Mouse (Mus musculus): ENCODE measurements around the gene Ift22. TPM values are rescaled to one million over a fixed set of nuclear protein-coding genes. Genes with fewer than 3 reads are reported as not detected.

Gene Ift22
- polyA plus RNA-seq, 1 experiment, result 19.6 TPM

DNA sequence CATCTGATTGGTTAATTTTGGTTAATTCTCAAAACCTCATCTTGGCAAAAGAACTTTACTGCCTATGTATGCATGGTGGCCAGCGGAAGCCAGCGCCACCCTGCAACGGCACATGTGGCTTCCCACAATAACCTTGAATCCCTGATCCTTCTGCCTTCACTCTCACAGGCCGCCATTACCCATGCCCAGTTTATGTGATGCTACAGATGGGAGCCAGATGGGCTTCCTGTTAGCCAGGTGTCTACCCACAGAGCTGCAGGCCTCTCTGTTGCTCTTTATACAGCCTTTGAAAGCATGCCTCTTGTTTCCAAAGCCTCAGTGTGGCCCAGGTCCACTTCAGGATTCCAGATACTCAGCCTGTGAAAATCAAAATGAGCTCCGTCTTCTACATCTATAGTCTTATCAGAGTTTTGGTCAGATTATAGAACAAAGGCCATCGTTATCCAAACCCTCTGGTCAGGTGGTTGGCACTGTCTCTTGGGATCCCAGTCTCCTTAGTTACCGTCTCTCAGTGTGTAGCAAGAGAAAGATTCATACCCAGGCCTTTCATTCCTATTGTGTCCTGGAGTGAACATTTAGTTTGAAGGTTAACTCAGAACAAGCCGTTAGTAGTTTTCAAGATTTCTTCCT lies 9.8 kb downstream of the Ift22 start:
- H3ac ChIP-seq (ENCODE audit: control insufficient read depth, insufficient read length), result no peak overlapping the region
- H3K4me3 ChIP-seq, result no peak overlapping the region
- no peaks in the 10 kb centered on the region for H3K79me2 ChIP-seq (ENCODE audit: control insufficient read depth, insufficient read depth)
- no peaks in the 10 kb centered on the region for H3K27me3 ChIP-seq (ENCODE audit: control insufficient read depth, insufficient read depth, insufficient read length)
- H3K4me2 ChIP-seq (ENCODE audit: low read depth), result no peak overlapping the region
- no peak for TF ChIP-seq POLR2AphosphoS2 (IDR thresholded peaks at IDR 0.05; ENCODE audit: insufficient read length, low read depth)
- TF ChIP-seq POLR2A (IDR thresholded peaks at IDR 0.05; ENCODE audit: insufficient read length, low read depth), result no peak
- no peak for TF ChIP-seq REST (IDR thresholded peaks at IDR 0.05; ENCODE audit: insufficient read depth, insufficient read length)
- TF ChIP-seq TCF3 (IDR thresholded peaks at IDR 0.05; ENCODE audit: insufficient read length, low read depth), result no peak
- TF ChIP-seq TCF12 (IDR thresholded peaks at IDR 0.05; ENCODE audit: insufficient read depth, poor library complexity, severe bottlenecking), result no peak
- TF ChIP-seq MYOD1 (IDR thresholded peaks at IDR 0.05; ENCODE audit: control insufficient read depth in 1 of 3, insufficient read length in 2 of 3, low read depth in 2 of 3), result no peak
- no peak for TF ChIP-seq MYOG (IDR thresholded peaks at IDR 0.05; ENCODE audit: control insufficient read depth in 1 of 3, insufficient read depth in 1 of 3, insufficient read length in 2 of 3, low read depth in 2 of 3)
- no peak for TF ChIP-seq CEBPB (IDR thresholded peaks at IDR 0.05; ENCODE audit: insufficient read depth, poor library complexity, severe bottlenecking)
- TF ChIP-seq MAX (IDR thresholded peaks at IDR 0.05; ENCODE audit: low read depth), result no peak
- H3K36me3 ChIP-seq (ENCODE audit: control insufficient read depth, insufficient read depth), result peaks cover 3% of the 10 kb centered on the region

DNA sequence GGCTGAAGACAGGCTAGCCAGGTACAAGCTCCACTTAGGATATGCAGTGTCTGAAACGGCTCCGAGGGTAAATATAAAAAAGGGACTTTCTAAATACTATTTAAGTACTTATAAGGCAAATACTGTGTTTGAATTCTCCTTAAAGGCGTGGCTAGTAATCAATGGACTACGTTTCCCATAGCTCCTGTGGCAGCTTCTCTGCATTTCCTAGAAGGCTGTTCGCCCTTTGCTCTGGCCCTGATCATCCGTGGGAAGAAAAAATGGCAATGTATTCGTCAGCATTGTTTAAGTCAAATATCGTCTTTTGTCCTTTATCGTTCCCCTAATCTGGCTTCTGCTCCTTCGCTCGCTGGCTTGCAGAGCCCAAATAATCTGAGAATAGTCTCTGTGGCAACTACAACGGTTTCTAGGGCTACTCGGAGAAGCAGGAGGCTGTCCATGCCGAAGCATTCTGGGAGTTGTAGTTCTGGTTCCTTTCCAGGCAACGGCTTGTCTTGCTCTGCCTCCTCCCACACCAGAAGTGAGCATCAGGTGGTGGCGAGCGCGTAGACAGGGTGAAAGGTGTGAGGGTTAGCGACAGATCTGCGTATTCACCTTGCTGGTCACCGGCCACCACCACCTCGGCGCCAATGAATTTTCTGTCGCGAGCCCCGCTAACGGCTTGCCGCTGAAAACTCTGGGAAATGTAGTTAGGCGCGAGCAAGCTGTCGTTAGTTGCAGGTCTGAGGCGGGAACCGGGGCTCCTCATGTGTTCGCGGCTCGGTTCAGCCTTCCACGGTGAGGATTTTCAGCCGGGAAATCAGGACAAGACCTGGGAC lies 10.9 kb downstream of the Ift22 start:
- Histone ChIP-seq H3K27me3 (ENCODE audit: control insufficient read depth, insufficient read depth, insufficient read length) (no peaks in the 10 kb centered on the region), H3K79me2 (ENCODE audit: control insufficient read depth, insufficient read depth) (no peaks in the 10 kb centered on the region), H3K4me2 (ENCODE audit: low read depth) (peak overlapping the region; percentile 79), H3K4me3 (peak overlapping the region; percentile 66), H3ac (ENCODE audit: control insufficient read depth, insufficient read length) (peak overlapping the region; percentile 44), H3K36me3 (ENCODE audit: control insufficient read depth, insufficient read depth) (no peaks in the 10 kb centered on the region)
- TF ChIP-seq POLR2A (IDR thresholded peaks at IDR 0.05; ENCODE audit: insufficient read length, low read depth), result peak; percentile 41
- TF ChIP-seq MYOD1 (IDR thresholded peaks at IDR 0.05; ENCODE audit: control insufficient read depth in 1 of 3, insufficient read length in 2 of 3, low read depth in 2 of 3), result no peak
- TF ChIP-seq REST (IDR thresholded peaks at IDR 0.05; ENCODE audit: insufficient read depth, insufficient read length), result no peak
- TF ChIP-seq TCF3 (IDR thresholded peaks at IDR 0.05; ENCODE audit: insufficient read length, low read depth), result no peak
- no peak for TF ChIP-seq CEBPB (IDR thresholded peaks at IDR 0.05; ENCODE audit: insufficient read depth, poor library complexity, severe bottlenecking)
- no peak for TF ChIP-seq MYOG (IDR thresholded peaks at IDR 0.05; ENCODE audit: control insufficient read depth in 1 of 3, insufficient read depth in 1 of 3, insufficient read length in 2 of 3, low read depth in 2 of 3)
- no peak for TF ChIP-seq USF1 (IDR thresholded peaks at IDR 0.05; ENCODE audit: low read depth)
- peak; percentile 61 for TF ChIP-seq E2F4 (IDR thresholded peaks at IDR 0.05; ENCODE audit: insufficient read depth)
- no peak for TF ChIP-seq SRF (IDR thresholded peaks at IDR 0.05; ENCODE audit: control insufficient read depth, insufficient read length, low read depth)
- peak; percentile 81 for TF ChIP-seq POLR2AphosphoS2 (IDR thresholded peaks at IDR 0.05; ENCODE audit: insufficient read length, low read depth)
- TF ChIP-seq MAX (IDR thresholded peaks at IDR 0.05; ENCODE audit: low read depth), result no peak

DNA sequence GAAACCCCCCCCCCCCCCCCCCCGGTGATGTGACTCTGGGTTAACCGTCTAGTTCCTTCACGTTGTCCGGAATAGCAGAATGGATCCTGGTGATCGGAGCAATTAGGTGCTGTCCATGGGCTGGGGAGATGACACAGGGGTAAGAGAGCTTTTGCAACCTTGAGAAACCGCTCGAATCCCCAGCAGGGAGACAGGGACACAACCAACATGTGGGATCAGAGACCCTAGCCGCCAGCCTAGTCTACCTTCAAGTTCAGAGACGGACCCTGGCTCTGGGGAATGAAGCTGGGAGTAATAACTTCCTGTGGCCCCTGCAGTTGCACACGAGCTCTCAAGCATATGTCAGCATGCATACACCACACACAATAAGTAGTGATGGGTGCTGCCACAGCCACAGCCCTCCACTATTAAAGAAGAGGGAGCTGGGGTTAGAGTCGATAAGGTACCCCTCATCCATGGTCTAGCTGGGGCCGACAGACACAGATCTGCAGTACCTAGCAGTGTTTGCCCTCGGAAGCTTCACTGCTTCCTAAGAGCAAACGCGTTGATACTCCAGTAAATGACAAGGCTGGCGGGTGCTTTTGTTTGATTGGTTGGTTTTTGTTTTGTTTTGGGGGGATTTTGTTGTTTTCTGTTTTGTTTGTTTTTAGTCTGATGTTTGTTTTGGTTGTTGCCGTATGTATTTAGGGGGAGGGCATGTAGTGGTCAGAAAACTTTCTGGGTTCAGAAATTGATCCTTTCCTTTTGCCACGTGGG lies 11.8 kb downstream of the Ift22 start:
- peak overlapping the region; percentile 44 for H3ac ChIP-seq (ENCODE audit: control insufficient read depth, insufficient read length)
- no peaks in the 10 kb centered on the region for H3K36me3 ChIP-seq (ENCODE audit: control insufficient read depth, insufficient read depth)
- TF ChIP-seq MAX (IDR thresholded peaks at IDR 0.05; ENCODE audit: low read depth) (no peak), MYOD1 (IDR thresholded peaks at IDR 0.05; ENCODE audit: control insufficient read depth in 1 of 3, insufficient read length in 2 of 3, low read depth in 2 of 3) (no peak), POLR2A (IDR thresholded peaks at IDR 0.05; ENCODE audit: insufficient read length, low read depth) (no peak), POLR2AphosphoS2 (IDR thresholded peaks at IDR 0.05; ENCODE audit: insufficient read length, low read depth) (no peak)
- H3K79me2 ChIP-seq (ENCODE audit: control insufficient read depth, insufficient read depth), result no peaks in the 10 kb centered on the region
- peak overlapping the region; percentile 79 for H3K4me2 ChIP-seq (ENCODE audit: low read depth)
- H3K4me3 ChIP-seq, result peak overlapping the region; percentile 66
- H3K27me3 ChIP-seq (ENCODE audit: control insufficient read depth, insufficient read depth, insufficient read length), result no peaks in the 10 kb centered on the region

DNA sequence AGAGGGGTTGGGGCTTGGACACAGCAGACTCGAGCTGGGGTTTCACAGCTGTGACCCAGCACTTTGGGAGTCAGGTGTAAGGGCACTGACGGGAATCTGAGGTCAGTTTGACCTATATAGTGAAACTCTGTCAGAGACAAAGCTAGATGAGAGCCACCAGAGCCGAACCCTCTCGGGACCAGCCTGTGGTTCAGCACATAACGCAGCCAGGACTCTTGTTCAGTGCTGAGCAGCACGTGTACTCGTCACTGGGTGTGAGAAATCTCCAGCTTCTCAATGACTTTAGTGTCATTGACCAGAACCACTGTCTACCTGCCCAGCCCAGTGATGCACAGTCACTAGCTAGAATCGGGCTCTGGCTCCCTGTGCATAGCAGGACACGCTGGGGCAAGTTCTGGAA lies 14.9 kb downstream of the Ift22 start:
- H3ac ChIP-seq (ENCODE audit: control insufficient read depth, insufficient read length), result no peak overlapping the region
- no peak for TF ChIP-seq TCF3 (IDR thresholded peaks at IDR 0.05; ENCODE audit: insufficient read length, low read depth)
- TF ChIP-seq E2F4 (IDR thresholded peaks at IDR 0.05; ENCODE audit: insufficient read depth), result no peak
- TF ChIP-seq REST (IDR thresholded peaks at IDR 0.05; ENCODE audit: insufficient read depth, insufficient read length), result no peak
- no peak for TF ChIP-seq MYOG (IDR thresholded peaks at IDR 0.05; ENCODE audit: control insufficient read depth in 1 of 3, insufficient read depth in 1 of 3, insufficient read length in 2 of 3, low read depth in 2 of 3)
- TF ChIP-seq POLR2AphosphoS2 (IDR thresholded peaks at IDR 0.05; ENCODE audit: insufficient read length, low read depth), result no peak
- no peak for TF ChIP-seq POLR2A (IDR thresholded peaks at IDR 0.05; ENCODE audit: insufficient read length, low read depth)
- no peak for TF ChIP-seq CEBPB (IDR thresholded peaks at IDR 0.05; ENCODE audit: insufficient read depth, poor library complexity, severe bottlenecking)
- no peak for TF ChIP-seq MYOD1 (IDR thresholded peaks at IDR 0.05; ENCODE audit: control insufficient read depth in 1 of 3, insufficient read length in 2 of 3, low read depth in 2 of 3)
- no peak for TF ChIP-seq SRF (IDR thresholded peaks at IDR 0.05; ENCODE audit: control insufficient read depth, insufficient read length, low read depth)
- H3K36me3 ChIP-seq (ENCODE audit: control insufficient read depth, insufficient read depth), result no peaks in the 10 kb centered on the region
- no peaks in the 10 kb centered on the region for H3K27me3 ChIP-seq (ENCODE audit: control insufficient read depth, insufficient read depth, insufficient read length)
- H3K4me2 ChIP-seq (ENCODE audit: low read depth), result no peak overlapping the region
- H3K4me3 ChIP-seq, result no peak overlapping the region
- H3K79me2 ChIP-seq (ENCODE audit: control insufficient read depth, insufficient read depth), result no peaks in the 10 kb centered on the region
